Mouse (Mus musculus): Measurements from ENCODE around the gene Tmem206. TPM values are rescaled to one million over a fixed set of nuclear protein-coding genes. Genes with fewer than 3 reads are reported as not detected.

Gene Tmem206
- polyA plus RNA-seq (2016; fragmentation: Nextera tagmentation; extraction: Ambion mirVana), result 25.6 and 29.5 TPM in 2 replicates

DNA sequence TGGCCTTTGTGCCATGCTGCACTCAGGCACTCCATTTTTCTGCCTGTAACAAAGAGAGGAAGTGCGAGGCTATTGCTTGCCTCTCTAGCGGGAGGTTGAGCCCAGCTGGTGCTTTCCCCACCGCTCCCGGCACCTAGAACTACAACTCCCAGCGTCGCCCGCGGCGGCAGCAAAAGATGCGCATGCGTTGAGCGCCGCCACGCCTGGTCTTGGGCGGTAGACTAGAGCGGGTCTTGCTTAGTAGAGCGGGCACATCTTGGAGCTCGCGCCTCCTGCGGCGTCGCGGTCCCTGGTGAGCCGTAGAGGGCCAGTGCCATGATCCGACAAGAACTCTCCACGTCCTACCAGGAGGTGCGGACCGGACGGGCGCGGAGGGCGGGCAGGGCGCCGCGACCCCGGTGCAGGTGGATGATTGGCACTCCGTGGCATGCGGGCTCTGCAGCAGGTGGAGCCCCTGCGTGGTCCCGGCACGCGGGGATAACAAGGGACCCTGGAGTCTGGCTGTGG is at the start of gene Tmem206:
Gene Tmem206 (plus strand): TSS at position 187 of the 507 bp plus-strand sequence.
- peak within 1 kb of the TSS; percentile 90 for H3K4me3 ChIP-seq
- under 1% methylated on average over 37 of the region's 42 CpGs for WGBS
- peaks cover 39% of the 10 kb centered on the region for H3K4me1 ChIP-seq

DNA sequence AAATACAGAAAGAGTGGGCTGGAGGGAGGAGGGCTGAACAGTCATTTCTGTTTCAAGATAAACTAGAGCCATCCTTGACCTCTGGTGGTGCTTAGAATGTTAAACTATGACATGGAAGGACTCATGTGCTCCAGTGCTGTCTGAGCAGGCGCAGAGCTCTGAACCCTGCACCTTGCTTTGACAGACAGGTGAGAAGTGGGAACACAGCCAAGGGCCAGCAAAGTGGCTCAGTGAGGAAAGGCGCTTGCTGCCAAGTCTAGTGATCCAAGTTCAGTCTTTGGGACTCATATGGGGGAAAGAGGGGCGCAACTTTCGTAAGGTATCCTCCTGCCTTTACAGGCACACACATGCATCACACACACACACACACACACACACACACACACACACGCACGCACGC is 49.5 kb upstream of the Tmem206 start:
- H3K27ac ChIP-seq, result no peak overlapping the region
- DNase-seq (ENCODE audit: extremely low spot score, low spot score), result no peak
- H3K27me3 ChIP-seq (ENCODE audit: poor library complexity, severe bottlenecking), result no peaks in the 10 kb centered on the region
- 95% methylated on average over 4 of the region's 7 CpGs for WGBS
- H3K36me3 ChIP-seq (replicated peaks), result no peaks in the 10 kb centered on the region
- H3K4me1 ChIP-seq, result peaks cover 20% of the 10 kb centered on the region
- H3K9me3 ChIP-seq, result no peaks in the 10 kb centered on the region
- no peak overlapping the region for H3K4me3 ChIP-seq

More for the DNA sequence above, at the start of gene Tmem206:
- peaks cover 11% of the 10 kb centered on the region; the same call in 1 of the 2 replicates for H3K27me3 ChIP-seq (ENCODE audit: poor library complexity, severe bottlenecking)
- H3K27ac ChIP-seq, result peak within 1 kb of the TSS; percentile 94
- H3K36me3 ChIP-seq (replicated peaks), result peaks cover 24% of the 10 kb centered on the region
- DNase-seq (ENCODE audit: extremely low spot score, low spot score), result peak; percentile 95
- no peaks in the 10 kb centered on the region for H3K9me3 ChIP-seq

DNA sequence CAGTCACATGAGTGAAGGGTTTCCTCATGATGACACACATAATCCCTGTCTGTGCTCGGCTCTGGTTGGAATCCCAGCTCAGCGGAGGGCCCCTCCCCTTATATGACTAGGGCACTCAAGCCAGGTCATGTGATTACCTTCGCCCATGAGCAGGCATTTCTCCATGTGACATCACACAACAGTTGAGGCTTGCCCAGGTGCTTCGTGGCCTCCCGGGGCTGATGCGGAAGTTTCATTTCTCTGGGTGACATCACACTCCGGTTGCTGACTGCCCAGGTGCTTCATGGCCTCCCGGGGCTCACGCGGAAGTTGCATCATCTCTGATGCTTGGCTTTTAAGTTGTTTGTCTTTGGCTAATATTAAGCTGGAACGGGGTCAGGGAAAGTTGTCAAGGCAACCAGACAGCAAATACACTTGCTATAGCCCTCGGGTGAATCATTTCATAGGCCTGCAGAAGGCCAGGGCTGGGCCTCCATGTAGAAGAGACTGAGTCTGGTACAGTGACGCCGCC is 48.1 kb upstream of the Tmem206 start:
- Histone ChIP-seq H3K36me3 (replicated peaks) (no peaks in the 10 kb centered on the region), H3K4me1 (peaks cover 23% of the 10 kb centered on the region), H3K4me3 (no peak overlapping the region), H3K27me3 (ENCODE audit: poor library complexity, severe bottlenecking) (no peaks in the 10 kb centered on the region), H3K27ac (no peak overlapping the region), H3K9me3 (no peaks in the 10 kb centered on the region)
- WGBS, result 85% methylated on average over 14 of the region's 14 CpGs
- DNase-seq (ENCODE audit: extremely low spot score, low spot score), result no peak

DNA sequence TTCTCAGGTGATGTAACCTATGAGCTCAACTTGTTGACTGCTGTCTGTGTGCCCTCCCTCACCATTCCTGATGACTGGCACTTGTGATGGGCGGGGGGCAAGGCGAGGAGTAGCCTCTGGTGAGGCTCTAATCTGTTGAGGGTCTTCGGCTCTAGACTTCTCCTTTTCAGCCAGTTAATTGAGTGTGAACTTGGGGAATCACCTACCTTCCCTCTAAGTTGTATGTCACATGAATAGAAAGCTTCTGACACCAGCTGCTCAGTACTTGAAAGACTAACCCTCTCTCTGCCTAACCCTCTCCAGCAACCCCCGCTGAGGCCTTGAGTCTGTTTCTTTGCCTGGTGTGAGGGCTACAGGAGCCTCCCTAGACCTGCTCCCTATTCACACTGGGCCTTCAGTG is 47.4 kb upstream of the Tmem206 start:
- peaks cover 23% of the 10 kb centered on the region for H3K4me1 ChIP-seq
- H3K4me3 ChIP-seq, result no peak overlapping the region
- no peak for DNase-seq (ENCODE audit: extremely low spot score, low spot score)
- H3K9me3 ChIP-seq, result no peaks in the 10 kb centered on the region
- no peaks in the 10 kb centered on the region for H3K27me3 ChIP-seq (ENCODE audit: poor library complexity, severe bottlenecking)
- 82% methylated on average over 4 of the region's 4 CpGs for WGBS
- H3K27ac ChIP-seq, result no peak overlapping the region
- no peaks in the 10 kb centered on the region for H3K36me3 ChIP-seq (replicated peaks)

DNA sequence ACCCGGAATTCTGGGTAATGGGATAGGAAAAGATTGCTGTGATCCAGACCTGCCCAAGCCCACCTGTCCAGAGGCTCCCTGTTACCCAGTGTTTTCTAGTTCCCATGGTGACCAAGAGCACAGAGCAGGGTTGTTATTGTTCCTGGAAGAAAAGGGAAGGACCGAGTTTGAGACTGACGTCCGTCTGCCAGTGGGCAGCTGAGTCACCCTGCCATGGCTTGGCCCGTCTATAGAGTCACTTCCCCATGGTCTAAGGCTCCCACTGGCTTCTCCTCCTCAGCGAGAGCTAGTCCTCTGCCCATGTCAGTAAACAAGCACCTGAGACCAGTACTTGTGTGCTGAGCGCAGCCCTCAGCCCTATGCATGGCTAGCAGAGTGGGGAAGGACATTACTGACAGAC is 44.5 kb upstream of the Tmem206 start:
- Histone ChIP-seq H3K4me3 (no peak overlapping the region), H3K27ac (no peak overlapping the region), H3K27me3 (ENCODE audit: poor library complexity, severe bottlenecking) (no peaks in the 10 kb centered on the region), H3K4me1 (peaks cover 20% of the 10 kb centered on the region), H3K9me3 (no peaks in the 10 kb centered on the region), H3K36me3 (replicated peaks) (no peaks in the 10 kb centered on the region)
- DNase-seq (ENCODE audit: extremely low spot score, low spot score), result no peak
- WGBS, result 68% methylated on average over 7 of the region's 7 CpGs

DNA sequence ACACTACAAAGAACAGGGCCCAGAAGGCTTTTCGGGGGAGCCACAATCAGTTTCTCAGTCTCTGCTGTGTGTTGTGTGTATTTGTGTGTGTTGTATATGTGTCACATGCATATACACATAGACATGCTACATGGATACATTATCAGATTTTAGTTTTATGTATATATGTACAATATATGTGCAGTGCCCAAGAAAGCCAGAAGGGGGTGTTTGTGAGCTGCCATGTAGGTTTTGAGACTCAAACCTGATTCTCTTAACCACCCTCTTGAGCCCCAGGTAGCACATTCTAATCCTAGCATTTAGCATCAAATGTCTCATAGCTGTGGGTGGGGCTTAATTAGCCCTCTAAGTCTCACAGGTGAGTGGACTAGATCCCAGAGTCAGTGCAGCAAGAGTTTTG is 43.4 kb upstream of the Tmem206 start:
- Histone ChIP-seq H3K27ac (no peak overlapping the region), H3K4me3 (no peak overlapping the region), H3K4me1 (peaks cover 15% of the 10 kb centered on the region), H3K36me3 (replicated peaks) (no peaks in the 10 kb centered on the region), H3K9me3 (no peaks in the 10 kb centered on the region), H3K27me3 (ENCODE audit: poor library complexity, severe bottlenecking) (no peaks in the 10 kb centered on the region)
- WGBS, result 91% methylated on average over 1 of the region's 1 CpGs
- DNase-seq (ENCODE audit: extremely low spot score, low spot score), result no peak

DNA sequence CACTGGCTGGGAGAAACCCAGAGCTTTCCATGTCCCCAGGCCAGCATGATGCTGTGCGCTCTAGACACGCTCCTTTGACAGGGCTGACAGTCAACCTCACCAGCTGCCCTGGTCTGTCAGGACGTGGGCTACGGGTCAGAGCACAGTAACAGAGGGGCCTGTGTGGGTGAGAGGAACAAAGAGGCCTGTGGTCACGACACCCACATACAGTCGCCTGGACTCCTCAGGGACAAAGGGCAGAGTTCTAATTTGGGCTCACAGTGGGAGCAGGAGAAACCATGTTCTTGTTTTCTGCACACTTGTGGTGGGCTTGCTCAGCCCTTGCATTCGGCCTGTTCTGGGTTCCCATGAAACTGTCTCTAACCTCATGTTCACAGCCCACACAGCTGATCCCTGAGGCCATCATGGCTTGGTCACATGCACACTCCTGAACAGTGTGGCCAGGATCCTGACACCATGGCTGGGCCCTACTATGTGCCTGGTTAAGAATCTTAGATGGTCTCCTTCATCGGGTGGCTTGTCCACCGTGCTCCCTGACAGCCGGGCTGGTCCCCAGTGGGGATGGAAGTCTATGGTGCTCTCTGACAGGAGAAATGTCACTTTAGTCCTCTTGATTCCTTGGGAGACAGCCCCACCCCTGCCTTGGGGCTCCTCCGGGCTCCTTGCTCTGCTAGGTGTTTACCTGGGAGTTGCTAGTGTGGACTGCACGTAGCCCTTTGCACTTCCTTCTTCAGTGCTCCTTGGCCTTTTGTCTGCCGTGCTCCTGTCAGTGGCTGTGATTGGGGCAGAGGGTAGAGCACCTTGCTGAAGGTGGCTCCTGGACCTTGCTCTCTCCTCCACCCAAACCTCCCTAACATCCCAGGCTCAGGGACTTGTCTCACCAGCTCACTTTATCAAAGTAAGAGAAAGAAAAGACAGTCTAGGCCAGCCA is 42.3 kb upstream of the Tmem206 start:
- Histone ChIP-seq H3K27ac (no peak overlapping the region), H3K4me3 (no peak overlapping the region), H3K9me3 (no peaks in the 10 kb centered on the region), H3K36me3 (replicated peaks) (no peaks in the 10 kb centered on the region), H3K4me1 (peaks cover 9% of the 10 kb centered on the region; the same call in 1 of the 2 replicates), H3K27me3 (ENCODE audit: poor library complexity, severe bottlenecking) (no peaks in the 10 kb centered on the region)
- WGBS, result 80% methylated on average over 13 of the region's 13 CpGs
- DNase-seq (ENCODE audit: extremely low spot score, low spot score), result no peak

DNA sequence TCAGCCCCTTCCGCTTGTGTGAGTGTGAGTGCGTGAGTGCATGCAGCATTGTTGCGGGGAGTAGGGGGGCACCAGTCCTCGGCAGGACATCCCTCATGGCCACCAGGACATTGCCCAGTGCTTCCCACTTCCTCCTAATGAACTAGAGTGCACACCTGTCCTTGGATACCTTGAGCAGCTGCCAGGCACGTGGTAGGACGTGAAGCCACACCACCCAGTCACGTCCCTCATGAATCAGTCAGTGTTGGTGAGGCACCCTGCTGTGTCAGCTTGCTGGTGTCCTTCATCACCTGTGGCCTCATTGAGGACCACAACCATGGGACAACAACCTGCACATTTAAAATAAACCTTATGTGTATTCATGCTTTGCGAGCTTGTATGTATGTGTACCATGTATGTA is 41.2 kb upstream of the Tmem206 start:
- Histone ChIP-seq H3K4me3 (no peak overlapping the region), H3K27me3 (ENCODE audit: poor library complexity, severe bottlenecking) (no peaks in the 10 kb centered on the region), H3K27ac (no peak overlapping the region), H3K9me3 (no peaks in the 10 kb centered on the region), H3K36me3 (replicated peaks) (no peaks in the 10 kb centered on the region), H3K4me1 (peaks cover 9% of the 10 kb centered on the region; the same call in 1 of the 2 replicates)
- 85% methylated on average over 8 of the region's 8 CpGs for WGBS
- DNase-seq (ENCODE audit: extremely low spot score, low spot score), result no peak

DNA sequence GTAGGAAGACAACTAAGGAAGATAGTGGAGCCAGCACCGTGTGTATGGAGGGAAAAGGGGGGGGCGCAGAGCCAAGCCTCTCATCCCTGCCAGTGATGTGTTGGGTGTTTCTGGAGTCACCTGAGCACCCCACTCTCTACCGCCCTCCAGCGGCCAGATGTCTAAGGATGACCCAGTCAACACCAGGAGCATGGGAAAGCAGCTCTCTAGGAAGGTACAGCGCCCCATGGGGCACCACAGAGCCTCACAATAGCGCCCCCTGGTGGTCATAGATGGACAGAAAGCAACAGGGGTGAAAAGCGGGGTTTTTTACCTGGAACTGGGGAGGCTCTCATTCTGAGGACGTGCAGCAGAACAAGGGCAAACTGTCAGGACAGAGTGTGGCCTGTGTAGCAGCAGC is 37.0 kb upstream of the Tmem206 start:
- Histone ChIP-seq H3K4me1 (no peaks in the 10 kb centered on the region), H3K27me3 (ENCODE audit: poor library complexity, severe bottlenecking) (no peaks in the 10 kb centered on the region), H3K36me3 (replicated peaks) (no peaks in the 10 kb centered on the region), H3K27ac (no peak overlapping the region), H3K9me3 (no peaks in the 10 kb centered on the region), H3K4me3 (no peak overlapping the region)
- peak; percentile 50 for DNase-seq (ENCODE audit: extremely low spot score, low spot score)
- 38% methylated on average over 8 of the region's 8 CpGs for WGBS

DNA sequence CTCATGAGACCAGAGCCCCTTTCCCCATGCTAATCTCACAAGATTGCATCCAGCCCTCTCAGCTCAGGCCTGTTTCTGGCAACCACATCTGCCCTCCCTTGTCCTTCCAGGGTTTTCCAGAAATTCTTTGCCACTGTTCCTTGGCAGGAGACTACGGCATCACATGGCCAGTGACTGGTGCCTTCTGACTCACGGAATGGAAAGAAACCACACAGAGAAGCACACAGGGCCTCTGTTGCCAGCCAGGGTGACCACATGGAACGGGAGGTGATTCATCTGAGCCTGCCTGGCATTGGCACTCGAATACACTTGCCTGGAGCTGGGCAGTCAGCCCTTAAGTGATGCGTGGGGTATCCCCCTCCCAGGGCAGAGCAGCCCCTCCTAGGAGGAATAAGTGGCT is 33.4 kb upstream of the Tmem206 start:
- no peaks in the 10 kb centered on the region for H3K36me3 ChIP-seq (replicated peaks)
- no peak overlapping the region for H3K27ac ChIP-seq
- no peak overlapping the region for H3K4me3 ChIP-seq
- no peaks in the 10 kb centered on the region for H3K9me3 ChIP-seq
- H3K27me3 ChIP-seq (ENCODE audit: poor library complexity, severe bottlenecking), result no peaks in the 10 kb centered on the region
- H3K4me1 ChIP-seq, result no peaks in the 10 kb centered on the region
- no peak for DNase-seq (ENCODE audit: extremely low spot score, low spot score)
- 82% methylated on average over 5 of the region's 5 CpGs for WGBS

DNA sequence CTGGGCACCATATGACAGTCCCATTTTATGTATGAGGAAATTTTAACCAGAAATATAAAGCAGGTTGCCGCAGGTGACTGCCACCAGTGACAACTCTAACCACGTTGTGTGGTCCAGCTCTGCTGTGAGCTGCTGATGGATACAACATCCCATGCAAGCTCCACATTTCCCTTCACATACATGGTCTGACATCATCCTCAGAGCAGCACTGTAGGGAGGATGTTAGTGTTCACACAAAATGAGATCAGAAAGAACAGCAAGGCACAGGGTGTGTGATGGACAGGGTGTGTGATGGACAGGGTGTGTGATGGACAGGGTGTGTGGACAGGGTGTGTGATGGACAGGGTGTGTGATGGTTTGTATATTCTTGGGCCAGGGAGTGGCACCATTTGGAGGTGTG is 32.7 kb upstream of the Tmem206 start:
- Histone ChIP-seq H3K27ac (no peak overlapping the region), H3K36me3 (replicated peaks) (no peaks in the 10 kb centered on the region), H3K4me3 (no peak overlapping the region), H3K4me1 (no peaks in the 10 kb centered on the region), H3K27me3 (ENCODE audit: poor library complexity, severe bottlenecking) (no peaks in the 10 kb centered on the region), H3K9me3 (no peaks in the 10 kb centered on the region)
- WGBS, result 88% methylated on average over 2 of the region's 2 CpGs
- DNase-seq (ENCODE audit: extremely low spot score, low spot score), result no peak

DNA sequence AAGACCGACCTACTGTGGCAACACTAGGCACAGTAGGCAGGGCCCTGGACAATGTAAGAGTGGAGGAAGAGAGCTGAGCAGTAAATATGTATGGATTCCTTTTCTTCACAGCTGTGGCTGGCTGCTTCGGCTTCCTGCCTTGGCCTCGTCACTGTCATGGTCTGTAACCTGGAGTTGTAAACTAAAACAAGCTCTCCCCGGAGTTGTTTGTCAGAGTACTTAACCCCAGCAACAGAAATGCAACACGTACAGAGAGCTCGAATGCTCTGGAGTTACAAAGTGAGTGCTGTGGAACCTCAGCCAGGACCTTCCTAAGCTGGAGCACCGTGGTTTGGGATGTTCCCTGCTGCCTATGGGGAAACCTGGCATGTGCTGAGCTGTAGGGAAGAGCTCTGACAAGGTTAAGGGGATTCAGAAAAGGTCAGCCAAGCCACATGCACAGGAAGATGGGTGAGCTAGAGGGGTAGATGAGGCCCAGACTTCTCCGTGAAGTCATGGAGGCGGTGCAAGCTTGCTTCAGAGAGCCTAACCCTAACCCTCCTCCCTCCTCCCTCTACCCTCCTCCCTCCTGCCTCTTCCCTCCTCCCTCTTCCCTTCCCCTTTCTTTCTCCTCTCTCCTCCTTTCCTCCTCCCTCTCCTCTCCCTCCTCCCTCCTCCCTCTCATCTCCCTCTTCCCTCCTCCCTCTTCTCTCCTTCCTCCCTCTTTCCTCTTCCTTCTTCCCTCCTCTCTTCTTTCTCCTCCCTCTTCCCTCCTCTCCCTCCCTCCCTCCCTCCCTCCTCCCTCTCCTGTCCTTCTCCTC is 31.5 kb upstream of the Tmem206 start:
- no peak overlapping the region for H3K4me3 ChIP-seq
- H3K27ac ChIP-seq, result no peak overlapping the region
- no peaks in the 10 kb centered on the region for H3K36me3 ChIP-seq (replicated peaks)
- WGBS, result 81% methylated on average over 9 of the region's 9 CpGs
- H3K4me1 ChIP-seq, result no peaks in the 10 kb centered on the region
- H3K27me3 ChIP-seq (ENCODE audit: poor library complexity, severe bottlenecking), result no peaks in the 10 kb centered on the region
- no peak for DNase-seq (ENCODE audit: extremely low spot score, low spot score)
- H3K9me3 ChIP-seq, result no peaks in the 10 kb centered on the region
